Mouse (Mus musculus) left cerebral cortex, adult 11 months (tissue): ENCODE data around the gene Gm11595.
"Not testable (repeated sequence)": the region's sequence is repeated elsewhere in the genome, so short reads cannot be mapped to it uniquely, and the experiment has no call there.

ENCODE experiments used
- DNase-seq: peaks from one replicate; pipeline ENCODE4 v3.0.0; 2022; ENCODE audit warnings: low spot score

Gm11595 gene

DNA sequence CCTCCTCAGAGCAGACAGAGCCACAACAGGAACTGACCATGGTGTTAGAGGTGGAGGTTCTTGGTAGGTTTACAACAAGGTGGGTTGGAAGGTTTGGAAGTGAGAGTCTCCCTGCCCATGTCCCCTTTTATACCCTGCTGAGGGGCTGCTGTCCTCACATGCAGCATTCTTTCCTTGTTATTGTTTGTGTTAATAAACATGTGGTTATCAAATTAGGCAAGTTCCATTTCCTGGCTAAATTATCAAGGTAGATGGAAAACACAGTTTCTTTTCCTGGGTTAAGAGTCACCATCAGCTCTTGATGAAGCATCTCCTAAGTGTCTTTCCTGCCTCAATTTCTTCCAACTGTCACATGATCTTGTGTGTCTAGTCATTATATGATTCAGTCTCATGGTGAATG is at the start of gene Gm11595:
TSS of gene Gm11595 (minus strand) at position 101 of the 400 bp plus-strand sequence.
- DNase-seq = not testable (repeated sequence)

DNA sequence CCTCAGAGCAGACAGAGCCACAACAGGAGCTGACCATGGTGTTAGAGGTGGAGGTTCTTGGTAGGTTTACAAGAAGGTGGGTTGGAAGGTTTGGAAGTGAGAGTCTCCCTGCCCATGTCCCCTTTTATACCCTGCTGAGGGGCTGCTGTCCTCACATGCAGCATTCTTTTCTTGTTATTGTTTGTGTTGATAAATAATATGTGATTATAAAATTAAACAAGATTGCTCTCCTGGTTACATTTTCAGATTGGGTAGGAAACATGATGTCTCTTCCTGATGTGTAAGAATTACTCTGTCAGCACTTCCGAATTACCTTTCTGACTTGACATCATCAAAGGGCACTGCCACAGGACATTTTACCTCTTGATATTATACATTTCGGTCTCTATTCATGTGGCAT is 42.9 kb upstream of the Gm11595 start, which contains the start of gene Gm11564:
TSS of gene Gm11564 (minus strand) at position 101 of the 400 bp plus-strand sequence.
- not testable (repeated sequence) for DNase-seq

DNA sequence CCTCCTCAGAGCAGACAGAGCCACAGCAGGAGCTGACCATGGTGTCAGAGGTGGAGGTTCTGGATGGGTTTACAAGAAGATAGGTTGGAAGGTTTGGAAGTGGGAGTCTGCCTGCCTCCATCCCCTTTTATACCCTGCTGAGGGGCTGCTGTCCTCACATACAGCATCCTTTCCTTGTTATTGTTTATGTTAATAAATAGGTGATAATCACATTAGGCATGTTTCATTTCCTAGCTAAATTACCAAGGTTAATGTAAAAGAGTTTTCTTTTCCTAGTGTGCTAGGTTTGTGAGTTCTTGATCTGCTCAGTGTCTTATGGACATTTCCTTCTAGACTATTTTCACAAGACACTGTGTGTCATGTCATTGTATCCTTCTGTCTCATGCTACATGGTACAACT is 37.1 kb upstream of the Gm11595 start, which contains the start of gene Krtap4-13:
TSS of gene Krtap4-13 (minus strand) at position 101 of the 400 bp plus-strand sequence.
- DNase-seq = not testable (repeated sequence)

DNA sequence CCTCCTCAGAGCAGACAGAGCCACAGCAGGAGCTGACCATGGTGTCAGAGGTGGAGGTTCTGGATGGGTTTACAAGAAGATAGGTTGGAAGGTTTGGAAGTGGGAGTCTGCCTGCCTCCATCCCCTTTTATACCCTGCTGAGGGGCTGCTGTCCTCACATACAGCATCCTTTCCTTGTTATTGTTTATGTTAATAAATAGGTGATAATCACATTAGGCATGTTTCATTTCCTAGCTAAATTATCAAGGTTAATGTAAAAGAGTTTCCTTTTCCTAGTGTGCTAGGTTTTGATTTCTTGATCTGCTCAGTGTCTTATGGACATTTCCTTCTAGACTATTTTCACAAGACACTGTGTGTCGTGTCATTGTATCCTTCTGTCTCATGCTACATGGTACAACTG is 31.6 kb upstream of the Gm11595 start, which contains the start of gene Gm11554:
TSS of gene Gm11554 (minus strand) at position 101 of the 400 bp plus-strand sequence.
- DNase-seq = not testable (repeated sequence)

DNA sequence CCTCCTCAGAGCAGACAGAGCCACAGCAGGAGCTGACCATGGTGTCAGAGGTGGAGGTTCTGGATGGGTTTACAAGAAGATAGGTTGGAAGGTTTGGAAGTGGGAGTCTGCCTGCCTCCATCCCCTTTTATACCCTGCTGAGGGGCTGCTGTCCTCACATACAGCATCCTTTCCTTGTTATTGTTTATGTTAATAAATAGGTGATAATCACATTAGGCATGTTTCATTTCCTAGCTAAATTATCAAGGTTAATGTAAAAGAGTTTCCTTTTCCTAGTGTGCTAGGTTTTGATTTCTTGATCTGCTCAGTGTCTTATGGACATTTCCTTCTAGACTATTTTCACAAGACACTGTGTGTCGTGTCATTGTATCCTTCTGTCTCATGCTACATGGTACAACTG is 26.1 kb upstream of the Gm11595 start, which contains the start of gene Gm11569:
TSS of gene Gm11569 (minus strand) at position 101 of the 400 bp plus-strand sequence.
- not testable (repeated sequence) for DNase-seq

DNA sequence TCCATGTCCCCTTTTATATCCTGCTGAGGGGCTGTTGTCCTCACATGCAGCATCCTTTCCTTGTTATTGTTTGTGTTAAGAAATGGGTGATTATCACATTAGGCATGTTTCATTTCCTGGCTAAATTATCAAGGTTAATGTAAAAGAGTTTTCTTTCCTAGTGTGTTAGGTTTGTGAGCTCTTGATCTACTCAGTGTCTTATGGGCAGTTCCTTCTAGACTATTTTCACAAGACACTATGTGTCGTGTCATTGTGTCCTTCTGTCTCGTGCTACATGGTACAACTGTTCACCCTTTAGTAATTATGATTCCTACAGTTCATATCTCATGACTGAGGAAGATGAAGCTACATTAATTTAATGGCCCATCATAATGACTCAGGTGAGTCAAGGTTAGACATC is 20.7 kb upstream of the Gm11595 start, which contains the start of gene Gm11596:
TSS of gene Gm11596 (minus strand) at position 101 of the 400 bp plus-strand sequence.
- DNase-seq = no peak

DNA sequence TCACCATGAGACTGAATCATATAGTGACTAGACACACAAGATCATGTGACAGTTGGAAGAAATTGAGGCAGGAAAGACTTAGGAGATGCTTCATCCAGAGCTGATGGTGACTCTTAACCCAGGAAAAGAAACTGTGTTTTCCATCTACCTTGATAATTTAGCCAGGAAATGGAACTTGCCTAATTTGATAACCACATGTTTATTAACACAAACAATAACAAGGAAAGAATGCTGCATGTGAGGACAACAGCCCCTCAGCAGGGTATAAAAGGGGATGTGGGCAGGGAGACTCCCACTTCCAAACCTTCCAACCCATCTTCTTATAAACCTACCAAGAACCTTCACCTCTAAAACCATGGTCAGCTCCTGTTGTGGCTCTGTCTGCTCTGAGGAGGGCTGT is 12.2 kb upstream of the Gm11595 start, which contains the start of gene Krtap4-9:
TSS of gene Krtap4-9 (plus strand) at position 301 of the 400 bp plus-strand sequence.
- DNase-seq = not testable (repeated sequence)

DNA sequence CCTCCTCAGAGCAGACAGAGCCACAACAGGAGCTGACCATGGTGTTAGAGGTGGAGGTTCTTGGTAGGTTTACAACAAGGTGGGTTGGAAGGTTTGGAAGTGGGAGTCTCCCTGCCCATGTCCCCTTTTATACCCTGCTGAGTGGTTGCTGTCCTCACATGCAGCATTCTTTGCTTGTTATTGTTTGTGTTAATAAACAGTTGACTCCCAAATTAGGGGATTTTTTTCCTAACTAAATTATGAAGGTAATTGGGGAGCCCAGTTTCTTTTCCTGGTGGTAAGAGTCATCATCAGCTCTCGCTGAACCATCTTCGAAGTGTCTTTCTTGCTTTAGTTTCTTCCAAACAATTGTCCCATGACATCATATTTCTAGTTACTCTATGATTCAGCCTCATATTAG is 7.9 kb upstream of the Gm11595 start, which contains the start of gene Krtap4-8:
TSS of gene Krtap4-8 (minus strand) at position 101 of the 400 bp plus-strand sequence.
- no peak for DNase-seq

DNA sequence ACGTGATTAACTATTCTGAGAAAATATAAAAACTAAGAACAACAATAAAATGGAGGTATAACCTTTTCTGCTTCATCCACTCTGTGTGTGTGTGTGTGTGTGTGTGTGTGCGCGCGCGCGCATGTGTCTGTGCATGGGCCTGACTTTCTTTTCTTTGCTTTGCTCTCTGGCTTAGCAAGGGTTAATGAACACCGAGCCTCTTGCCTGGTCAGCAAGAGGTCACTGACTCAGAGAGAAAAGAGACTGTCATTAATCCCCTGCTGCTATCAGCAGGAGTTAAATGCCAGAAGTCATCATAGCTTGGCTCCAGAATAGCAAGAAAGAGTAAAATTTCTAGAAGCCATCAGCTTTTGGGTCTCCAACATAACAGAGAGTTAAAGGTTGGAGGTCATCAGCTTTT is 5.7 kb upstream of the Gm11595 start:
- no peak for DNase-seq

DNA sequence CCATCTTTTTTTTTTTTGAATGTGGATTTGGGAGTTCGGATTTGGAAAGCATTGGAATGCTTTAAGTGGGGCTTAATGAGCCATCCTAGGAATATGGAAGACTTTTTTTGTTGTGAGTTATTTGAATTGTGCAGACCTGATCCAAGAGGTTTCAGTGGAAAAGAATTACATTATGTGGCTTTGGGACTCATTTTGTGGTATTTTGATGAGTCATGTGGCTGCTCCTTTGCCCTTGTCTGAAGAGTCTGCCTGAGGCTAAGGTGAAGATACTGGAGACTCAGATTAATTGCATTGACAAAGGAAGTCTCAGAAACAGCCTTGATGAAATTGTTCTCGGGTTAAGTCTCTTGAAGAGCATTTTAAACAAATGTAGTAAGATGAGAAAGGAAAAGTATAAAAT is 4.3 kb downstream of the Gm11595 start:
- no peak for DNase-seq

DNA sequence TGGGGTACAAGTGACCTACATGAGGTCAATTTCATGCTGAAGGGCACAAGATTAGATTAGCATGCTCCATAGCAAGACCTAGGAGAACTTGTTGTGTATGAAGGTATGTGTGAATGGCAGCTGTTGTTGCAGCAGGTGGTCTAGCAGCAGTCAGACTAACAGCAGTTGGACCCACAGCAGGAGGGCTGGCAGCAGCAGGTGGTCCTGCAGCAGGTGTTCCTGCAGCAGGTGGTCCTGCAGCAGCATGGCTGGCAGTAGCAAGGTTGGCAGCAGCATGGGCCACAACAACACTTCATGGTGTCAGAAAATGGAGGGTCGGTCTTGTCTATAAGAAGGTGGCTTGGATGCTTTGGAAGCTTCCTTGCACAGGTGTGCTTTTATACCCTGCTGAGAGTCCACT is 13.8 kb downstream of the Gm11595 start:
- DNase-seq = no peak

DNA sequence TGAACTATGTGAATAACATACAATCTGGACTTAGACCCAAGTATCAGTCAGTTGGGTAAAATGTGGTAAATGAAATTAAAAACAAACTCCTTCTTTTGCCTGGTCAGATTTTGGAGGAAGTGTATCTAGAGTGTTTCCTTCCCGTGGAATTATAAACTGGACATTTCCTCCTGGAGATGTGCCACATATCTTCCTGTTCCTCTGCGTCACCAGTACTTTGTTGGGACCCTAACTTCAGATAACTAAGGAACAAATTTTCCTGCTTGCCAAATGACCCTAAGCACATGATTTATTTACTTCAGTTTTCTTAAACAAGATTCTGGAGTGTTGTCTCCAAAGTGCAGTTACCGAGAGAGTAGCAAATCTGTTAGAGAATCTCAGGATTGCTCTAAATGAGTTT is 28.7 kb downstream of the Gm11595 start:
- DNase-seq = no peak

DNA sequence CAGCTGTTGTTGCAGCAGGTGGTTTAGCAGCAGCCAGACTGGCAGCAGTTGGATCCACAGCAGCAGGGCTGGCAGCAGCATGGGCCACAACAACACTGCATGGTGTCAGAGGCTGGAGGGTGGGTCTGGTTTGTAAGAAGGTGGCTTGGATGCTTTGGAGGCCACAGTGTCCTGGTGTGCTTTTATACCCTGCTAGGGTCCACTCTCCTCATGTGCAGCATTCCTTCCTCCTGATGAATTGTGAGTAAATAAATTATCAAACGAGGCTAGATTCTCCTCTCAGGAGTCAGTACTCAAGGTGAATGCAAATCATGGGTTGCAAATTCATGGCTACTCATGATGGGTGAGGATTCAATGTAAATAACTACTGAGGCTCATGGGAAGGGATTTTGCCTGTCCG is 38.5 kb downstream of the Gm11595 start, which contains the start of gene Gm14180:
TSS of gene Gm14180 (minus strand) at position 101 of the 400 bp plus-strand sequence.
- no peak for DNase-seq

DNA sequence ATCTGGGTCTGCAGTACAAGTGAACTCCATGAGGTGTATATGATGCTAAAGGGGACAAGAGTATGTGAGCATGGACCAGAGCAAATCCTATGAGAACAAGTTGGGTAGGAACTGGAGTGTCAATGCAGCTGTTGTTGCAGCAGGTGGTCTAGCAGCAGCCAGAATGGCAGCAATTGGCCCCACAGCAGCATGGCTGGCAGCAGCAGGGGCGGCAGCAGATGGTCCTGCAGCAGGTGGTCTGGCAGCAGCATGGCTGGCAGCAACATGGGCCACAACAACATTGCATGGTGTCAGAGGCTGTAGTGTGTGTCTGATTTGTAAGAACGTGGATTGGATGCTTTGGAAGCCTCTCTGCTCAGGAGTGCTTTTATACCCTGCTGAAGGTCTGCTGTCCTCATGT is 48.7 kb downstream of the Gm11595 start:
- no peak for DNase-seq
